Mouse (Mus musculus) limb, embryonic 11.5 days (tissue): ENCODE measurements at regions not wholly inside any gene's neighbourhood (a gene's known extent, or its start where the extent isn't known, plus 50 kb on each side); places are given as distances from the start of the nearest gene placed in this dataset.

ENCODE experiments used
- ATAC-seq: fragments of 200-750 bp; cut with Nextera tagmentation; 2 replicates; pipeline ENCODE4 v1.8.0; 2017; ENCODE audit warnings: low read depth; ENCODE audit not compliant: insufficient number of reproducible peaks, low FRiP score, low TSS enrichment
- DNase-seq: peaks from one replicate; pipeline ENCODE4 v3.0.0-alpha.2; 2015; ENCODE audit warnings: low spot score
- H3K27ac ChIP-seq: fragments of 300-500 bp; sonication (generic); replicated peaks from 2 replicates; pipeline ENCODE4 v1.5.1; 2014; ENCODE audit warnings: low read depth, mild to moderate bottlenecking, low read length
- H3K27me3 ChIP-seq: fragments of 300-500 bp; sonication (generic); 2 replicates; pipeline ENCODE4 v1.6.1; 2014; ENCODE audit warnings: mild to moderate bottlenecking, low read length, mixed read lengths; ENCODE audit not compliant: control insufficient read depth, insufficient read depth
- H3K36me3 ChIP-seq: fragments of 300-500 bp; sonication (generic); 2 replicates; pipeline ENCODE4 v1.6.1; 2014; ENCODE audit warnings: mild to moderate bottlenecking, low read length, moderate library complexity, mixed read lengths; ENCODE audit not compliant: control insufficient read depth, insufficient read depth
- H3K4me1 ChIP-seq: fragments of 300-500 bp; sonication (generic); 2 replicates; pipeline ENCODE4 v1.6.1; 2014; ENCODE audit warnings: low read length, mixed read lengths; ENCODE audit not compliant: control insufficient read depth, insufficient read depth
- H3K4me2 ChIP-seq: fragments of 300-500 bp; sonication (generic); 2 replicates; pipeline ENCODE4 v1.6.1; 2014; ENCODE audit warnings: low read depth, mild to moderate bottlenecking, moderate library complexity; ENCODE audit not compliant: severe bottlenecking
- H3K4me3 ChIP-seq: fragments of 300-500 bp; sonication (generic); 2 replicates; pipeline ENCODE4 v1.5.1; 2014; ENCODE audit warnings: low read depth, low read length
- H3K9ac ChIP-seq: fragments of 300-500 bp; sonication (generic); 2 replicates; pipeline ENCODE4 v1.6.1; 2014; ENCODE audit warnings: mild to moderate bottlenecking, low read length
- H3K9me3 ChIP-seq: fragments of 300-500 bp; sonication (generic); 2 replicates; pipeline ENCODE4 v1.6.1; 2016; ENCODE audit warnings: low read length; ENCODE audit not compliant: control insufficient read depth
- WGBS: fragments of 180-500 bp; shearing (Covaris S2); extraction: QIAGEN DNeasy Blood & Tissue Kit; methylation state at CpG from one replicate; pipeline ENCODE4 v1.1.7; 2014; 5-methylcytosine and 5-hydroxymethylcytosine counted together

- Histone ChIP-seq H3K4me1 (no peaks in the 10 kb centered on the region), H3K27ac (no peak overlapping the region), H3K36me3 (no peaks in the 10 kb centered on the region), H3K4me2 (no peak overlapping the region), H3K27me3 (no peaks in the 10 kb centered on the region), H3K9ac (no peak overlapping the region), H3K4me3 (no peak overlapping the region), H3K9me3 (no peaks in the 10 kb centered on the region)
- 44% methylated on average over 6 of the region's 6 CpGs for WGBS
- ATAC-seq, result no peak
- no peak for DNase-seq
Observed at GRCm38 (mm10) chr16:39102151-39102550, 209.7 kb downstream of the Igsf11 start.

- 77% methylated on average over 9 of the region's 9 CpGs for WGBS
- no peak for ATAC-seq
- H3K27me3 ChIP-seq, result no peaks in the 10 kb centered on the region
Observed at GRCm38 (mm10) chr16:39103360-39104095, 211.1 kb downstream of the Igsf11 start.

GRCm38 (mm10) chr16:39109383-39110033, 217.0 kb downstream of the Igsf11 start:
- peak; percentile 70 for DNase-seq
- no peak overlapping the region for H3K9ac ChIP-seq

More at GRCm38 (mm10) chr16:39103360-39104095, 211.1 kb downstream of the Igsf11 start:
- Histone ChIP-seq H3K4me2 (no peak overlapping the region), H3K9ac (no peak overlapping the region), H3K4me3 (no peak overlapping the region), H3K4me1 (no peaks in the 10 kb centered on the region), H3K27ac (no peak overlapping the region), H3K36me3 (no peaks in the 10 kb centered on the region), H3K9me3 (no peaks in the 10 kb centered on the region)
- DNase-seq, result no peak

GRCm38 (mm10) chr16:39110089-39110488, 217.6 kb downstream of the Igsf11 start:
- no peak for ATAC-seq

More at GRCm38 (mm10) chr16:39109383-39110033, 217.0 kb downstream of the Igsf11 start:
- peak overlapping the region; percentile 31; the same call in 1 of the 2 replicates for H3K4me2 ChIP-seq
- H3K4me3 ChIP-seq, result no peak overlapping the region
- no peaks in the 10 kb centered on the region for H3K27me3 ChIP-seq
- no peak for ATAC-seq
- H3K27ac ChIP-seq, result no peak overlapping the region
- no peaks in the 10 kb centered on the region for H3K4me1 ChIP-seq
- H3K36me3 ChIP-seq, result no peaks in the 10 kb centered on the region
- H3K9me3 ChIP-seq, result no peaks in the 10 kb centered on the region
- whole genome bisulfite sequencing, result 25% methylated on average over 15 of the region's 15 CpGs

GRCm38 (mm10) chr16:39118059-39118458, 225.6 kb downstream of the Igsf11 start:
- H3K4me3 ChIP-seq, result no peak overlapping the region
- no peak overlapping the region for H3K27ac ChIP-seq
- ATAC-seq (no peak), DNase-seq (no peak)
- H3K27me3 ChIP-seq, result no peaks in the 10 kb centered on the region
- no peak overlapping the region for H3K4me2 ChIP-seq
- H3K36me3 ChIP-seq, result no peaks in the 10 kb centered on the region
- peaks cover 9% of the 10 kb centered on the region; the same call in 1 of the 2 replicates for H3K4me1 ChIP-seq
- no peak overlapping the region for H3K9ac ChIP-seq
- no peaks in the 10 kb centered on the region for H3K9me3 ChIP-seq
- 75% methylated on average over 3 of the region's 3 CpGs for WGBS

More at GRCm38 (mm10) chr16:39110089-39110488, 217.6 kb downstream of the Igsf11 start:
- Histone ChIP-seq H3K27me3 (no peaks in the 10 kb centered on the region), H3K4me3 (no peak overlapping the region), H3K4me1 (no peaks in the 10 kb centered on the region), H3K27ac (no peak overlapping the region), H3K4me2 (no peak overlapping the region), H3K36me3 (no peaks in the 10 kb centered on the region), H3K9me3 (no peaks in the 10 kb centered on the region), H3K9ac (no peak overlapping the region)
- no peak for DNase-seq
- WGBS, result 89% methylated on average over 5 of the region's 5 CpGs

- Histone ChIP-seq H3K9ac (no peak overlapping the region), H3K4me3 (no peak overlapping the region), H3K4me1 (peaks cover 16% of the 10 kb centered on the region; the same call in 1 of the 2 replicates), H3K27ac (no peak overlapping the region), H3K27me3 (no peaks in the 10 kb centered on the region), H3K9me3 (no peaks in the 10 kb centered on the region), H3K4me2 (no peak overlapping the region), H3K36me3 (no peaks in the 10 kb centered on the region)
- 45% methylated on average over 4 of the region's 4 CpGs for WGBS
- no peak for DNase-seq
- ATAC-seq, result no peak
Observed at GRCm38 (mm10) chr16:39119811-39120210, 227.3 kb downstream of the Igsf11 start.

GRCm38 (mm10) chr16:39123445-39123952, 231.0 kb downstream of the Igsf11 start:
- H3K4me3 ChIP-seq, result no peak overlapping the region
- no peaks in the 10 kb centered on the region for H3K9me3 ChIP-seq
- no peak overlapping the region for H3K27ac ChIP-seq
- H3K27me3 ChIP-seq, result no peaks in the 10 kb centered on the region
- H3K4me2 ChIP-seq, result no peak overlapping the region
- no peaks in the 10 kb centered on the region for H3K36me3 ChIP-seq
- 59% methylated on average over 8 of the region's 8 CpGs for WGBS
- peaks cover 16% of the 10 kb centered on the region; the same call in 1 of the 2 replicates for H3K4me1 ChIP-seq
- ATAC-seq (no peak), DNase-seq (no peak)
- H3K9ac ChIP-seq, result no peak overlapping the region

GRCm38 (mm10) chr16:39132459-39132858, 240.0 kb downstream of the Igsf11 start:
- no peak overlapping the region for H3K9ac ChIP-seq
- H3K27ac ChIP-seq, result no peak overlapping the region
- 88% methylated on average over 2 of the region's 2 CpGs for WGBS
- ATAC-seq, result no peak
- no peak overlapping the region for H3K4me2 ChIP-seq
- no peaks in the 10 kb centered on the region for H3K27me3 ChIP-seq
- no peaks in the 10 kb centered on the region for H3K9me3 ChIP-seq
- DNase-seq, result no peak
- H3K4me1 ChIP-seq, result no peaks in the 10 kb centered on the region
- no peaks in the 10 kb centered on the region for H3K36me3 ChIP-seq
- no peak overlapping the region for H3K4me3 ChIP-seq
